Mouse (Mus musculus): ENCODE data around the gene Carmil3. TPM values are rescaled to one million over a fixed set of nuclear protein-coding genes. Genes with fewer than 3 reads are reported as not detected.

Carmil3 gene
- polyA plus RNA-seq, 1 experiment = 4.5 TPM

- 100% methylated on average over 1 of the region's 1 CpGs for WGBS
- no peak overlapping the region for H3K27ac ChIP-seq (ENCODE audit: insufficient read depth, low read length)
- no peak for DNase-seq (ENCODE audit: low read depth in 1 of 2, low spot score in 2 of 2)
- no peaks in the 10 kb centered on the region for H3K4me1 ChIP-seq (ENCODE audit: control insufficient read depth, insufficient read depth, insufficient read length)
- H3K27me3 ChIP-seq (ENCODE audit: control insufficient read depth, insufficient read depth, low read length) = no peaks in the 10 kb centered on the region
- H3K36me3 ChIP-seq (ENCODE audit: control insufficient read depth, insufficient read depth, low read length) = no peaks in the 10 kb centered on the region
- no peak overlapping the region for H3K4me3 ChIP-seq (ENCODE audit: extremely low read depth, insufficient read depth, insufficient read length)
- TF ChIP-seq POLR2A (IDR thresholded peaks at IDR 0.05; ENCODE audit: low read depth, low read length) = no peak
- no peak for TF ChIP-seq CTCF (IDR thresholded peaks at IDR 0.05; ENCODE audit: extremely low read depth, insufficient read depth, insufficient read length, insufficient replicate concordance)
These were observed 13.0 kb upstream of the Carmil3 start for GRCm38 (mm10) chr14:55477421-55477820.

- Histone ChIP-seq H3K27ac (ENCODE audit: insufficient read depth, low read length) (no peak overlapping the region), H3K36me3 (ENCODE audit: control insufficient read depth, insufficient read depth, low read length) (no peaks in the 10 kb centered on the region), H3K4me3 (ENCODE audit: extremely low read depth, insufficient read depth, insufficient read length) (no peak overlapping the region), H3K27me3 (ENCODE audit: control insufficient read depth, insufficient read depth, low read length) (no peaks in the 10 kb centered on the region), H3K4me1 (ENCODE audit: control insufficient read depth, insufficient read depth, insufficient read length) (no peaks in the 10 kb centered on the region)
- TF ChIP-seq POLR2A (IDR thresholded peaks at IDR 0.05; ENCODE audit: low read depth, low read length) (no peak), CTCF (IDR thresholded peaks at IDR 0.05; ENCODE audit: extremely low read depth, insufficient read depth, insufficient read length, insufficient replicate concordance) (no peak)
- DNase-seq (ENCODE audit: low read depth in 1 of 2, low spot score in 2 of 2) = no peak
- 93% methylated on average over 5 of the region's 5 CpGs for WGBS
These were observed 12.6 kb upstream of the Carmil3 start for GRCm38 (mm10) chr14:55477829-55478228.

GRCm38 (mm10) chr14:55478651-55479599, 11.5 kb upstream of the Carmil3 start, which contains the start of gene Dhrs4:
TSS of gene Dhrs4 (plus strand) at chr14:55478758.
- WGBS = under 1% methylated on average over 38 of the region's 38 CpGs
- peak; percentile 78 to 83 for DNase-seq (ENCODE audit: low read depth in 1 of 2, low spot score in 2 of 2)

GRCm38 (mm10) chr14:55479629-55480028, 10.8 kb upstream of the Carmil3 start:
- no peak overlapping the region for H3K4me3 ChIP-seq (ENCODE audit: extremely low read depth, insufficient read depth, insufficient read length)

More at GRCm38 (mm10) chr14:55478651-55479599, 11.5 kb upstream of the Carmil3 start, which contains the start of gene Dhrs4:
- TF ChIP-seq CTCF (IDR thresholded peaks at IDR 0.05; ENCODE audit: extremely low read depth, insufficient read depth, insufficient read length, insufficient replicate concordance) (peak; percentile 61; the same call in 1 of the 2 replicates), POLR2A (IDR thresholded peaks at IDR 0.05; ENCODE audit: low read depth, low read length) (peak; percentile 57)
- Histone ChIP-seq H3K27me3 (ENCODE audit: control insufficient read depth, insufficient read depth, low read length) (no peaks in the 10 kb centered on the region), H3K4me1 (ENCODE audit: control insufficient read depth, insufficient read depth, insufficient read length) (no peaks in the 10 kb centered on the region), H3K4me3 (ENCODE audit: extremely low read depth, insufficient read depth, insufficient read length) (peak within 1 kb of the TSS; percentile 64), H3K36me3 (ENCODE audit: control insufficient read depth, insufficient read depth, low read length) (no peaks in the 10 kb centered on the region), H3K27ac (ENCODE audit: insufficient read depth, low read length) (peak within 1 kb of the TSS; percentile 76)

DNA sequence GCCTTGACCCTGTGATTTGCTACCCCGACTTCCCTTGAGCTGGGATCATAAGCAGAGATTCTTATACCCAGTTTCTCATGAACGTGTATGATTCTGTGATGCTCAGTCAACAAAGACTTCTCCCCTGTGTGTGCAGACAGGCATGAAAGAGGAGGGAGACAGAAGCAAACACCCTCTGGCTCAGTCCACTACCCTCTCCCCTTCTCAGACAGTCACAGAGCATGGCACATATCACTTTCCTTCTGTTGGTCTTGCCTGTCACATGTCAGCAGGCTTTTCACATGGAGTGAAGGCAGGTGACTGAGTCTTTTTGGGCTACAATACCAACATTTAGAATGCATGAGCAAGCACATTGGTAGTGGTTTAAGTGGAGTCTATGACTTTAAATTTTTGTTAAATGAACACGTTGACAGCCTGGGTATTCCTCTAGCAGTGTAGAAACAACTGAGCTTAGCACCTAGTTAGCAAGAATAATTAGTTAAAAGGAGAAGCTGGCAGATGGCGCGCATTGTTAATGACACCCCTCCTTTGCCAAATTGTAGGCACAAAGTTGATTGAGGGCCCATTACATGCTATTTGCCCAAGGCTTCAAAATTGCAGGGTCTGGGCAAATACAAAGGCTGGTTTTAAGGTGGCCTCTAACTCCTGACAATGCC, 5.9 kb upstream of the Carmil3 start:
- H3K4me1 ChIP-seq (ENCODE audit: control insufficient read depth, insufficient read depth, insufficient read length) = no peaks in the 10 kb centered on the region
- no peaks in the 10 kb centered on the region for H3K27me3 ChIP-seq (ENCODE audit: control insufficient read depth, insufficient read depth, low read length)
- WGBS = 89% methylated on average over 5 of the region's 5 CpGs
- no peaks in the 10 kb centered on the region for H3K36me3 ChIP-seq (ENCODE audit: control insufficient read depth, insufficient read depth, low read length)
- no peak for TF ChIP-seq CTCF (IDR thresholded peaks at IDR 0.05; ENCODE audit: extremely low read depth, insufficient read depth, insufficient read length, insufficient replicate concordance)
- TF ChIP-seq POLR2A (IDR thresholded peaks at IDR 0.05; ENCODE audit: low read depth, low read length) = no peak
- H3K4me3 ChIP-seq (ENCODE audit: extremely low read depth, insufficient read depth, insufficient read length) = no peak overlapping the region
- no peak overlapping the region for H3K27ac ChIP-seq (ENCODE audit: insufficient read depth, low read length)
- DNase-seq (ENCODE audit: low read depth in 1 of 2, low spot score in 2 of 2) = no peak

More at GRCm38 (mm10) chr14:55479629-55480028, 10.8 kb upstream of the Carmil3 start:
- H3K4me1 ChIP-seq (ENCODE audit: control insufficient read depth, insufficient read depth, insufficient read length) = no peaks in the 10 kb centered on the region
- no peaks in the 10 kb centered on the region for H3K27me3 ChIP-seq (ENCODE audit: control insufficient read depth, insufficient read depth, low read length)
- no peak for DNase-seq (ENCODE audit: low read depth in 1 of 2, low spot score in 2 of 2)
- H3K36me3 ChIP-seq (ENCODE audit: control insufficient read depth, insufficient read depth, low read length) = no peaks in the 10 kb centered on the region
- TF ChIP-seq POLR2A (IDR thresholded peaks at IDR 0.05; ENCODE audit: low read depth, low read length) (no peak), CTCF (IDR thresholded peaks at IDR 0.05; ENCODE audit: extremely low read depth, insufficient read depth, insufficient read length, insufficient replicate concordance) (no peak)
- WGBS = 95% methylated on average over 10 of the region's 10 CpGs
- no peak overlapping the region for H3K27ac ChIP-seq (ENCODE audit: insufficient read depth, low read length)

DNA sequence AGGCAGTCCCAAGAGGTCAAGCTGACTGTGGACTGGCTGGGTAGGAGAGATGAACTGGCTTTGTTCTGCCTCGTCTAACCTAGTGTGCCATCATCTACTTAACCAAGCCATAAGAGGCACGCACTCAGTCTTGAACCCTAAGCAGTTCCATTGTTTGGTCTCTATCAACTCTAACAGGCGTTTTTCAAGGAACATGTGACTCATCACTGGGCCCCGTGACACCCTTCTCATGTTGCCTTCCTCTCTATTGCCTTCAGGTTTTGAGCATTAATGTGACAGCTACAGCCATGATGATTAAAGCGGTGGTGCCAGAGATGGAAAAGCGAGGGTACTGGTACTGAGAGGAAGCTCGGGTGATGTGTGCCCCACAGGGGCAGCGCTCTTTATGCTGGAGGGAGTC, 3.6 kb upstream of the Carmil3 start:
- Histone ChIP-seq H3K36me3 (ENCODE audit: control insufficient read depth, insufficient read depth, low read length) (no peaks in the 10 kb centered on the region), H3K27me3 (ENCODE audit: control insufficient read depth, insufficient read depth, low read length) (no peaks in the 10 kb centered on the region), H3K4me3 (ENCODE audit: extremely low read depth, insufficient read depth, insufficient read length) (no peak overlapping the region), H3K4me1 (ENCODE audit: control insufficient read depth, insufficient read depth, insufficient read length) (no peaks in the 10 kb centered on the region), H3K27ac (ENCODE audit: insufficient read depth, low read length) (no peak overlapping the region)
- no peak for DNase-seq (ENCODE audit: low read depth in 1 of 2, low spot score in 2 of 2)
- TF ChIP-seq POLR2A (IDR thresholded peaks at IDR 0.05; ENCODE audit: low read depth, low read length) (no peak), CTCF (IDR thresholded peaks at IDR 0.05; ENCODE audit: extremely low read depth, insufficient read depth, insufficient read length, insufficient replicate concordance) (no peak)
- WGBS = 91% methylated on average over 8 of the region's 8 CpGs

Measured in spleen, adult 2 months (tissue).